In the genomic region with DNA sequence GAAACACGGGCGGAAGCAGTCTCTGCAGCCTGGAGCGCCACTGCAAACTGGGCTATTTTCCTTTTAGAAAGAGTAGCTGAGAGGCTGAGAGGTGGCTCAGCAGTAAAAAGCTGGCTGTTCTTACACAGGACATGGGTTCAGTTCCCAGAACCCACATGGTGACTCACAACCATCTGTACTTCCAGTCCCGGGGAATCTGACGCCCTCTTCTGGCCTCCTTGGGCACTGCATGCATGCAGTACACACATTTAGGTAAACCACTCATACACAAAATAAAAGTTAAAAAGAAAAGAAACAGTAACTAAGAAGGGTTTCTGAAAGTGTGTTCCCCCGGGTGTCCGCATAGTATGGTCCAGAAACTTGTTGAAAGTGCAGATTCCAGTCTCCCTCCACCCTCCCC, we compare ENCODE assay signal across 19 mouse cellular contexts.
A peak's percentile ranks its signal among the peaks of the same experiment; 100 is the strongest.
DNase-seq lines count a peak whose midpoint lies in the region; ATAC-seq and TF ChIP-seq lines count a peak whose summit lies in the region.
"Had no signal": no experiment of that assay in that cellular context is flagged by ENCODE, and none has a peak within 500 bp of the region (broad histone marks: within the 10 kb centered on the region; RNA-seq: fewer than 3 reads in every experiment).

No protein-coding gene starts in this region.

- DNase-seq in forebrain, postnatal 0 days: no peak
- DNase-seq in forebrain, embryonic 10.5 days (ENCODE audit: extremely low spot score, low spot score): no peak
- no peak for DNase-seq in layer of hippocampus, adult 2 months (ENCODE audit: low spot score in 2 of 2)
- no peak for DNase-seq in layer of hippocampus, postnatal 25 days (ENCODE audit: extremely low spot score in 1 of 2, low spot score in 1 of 2)
- no peak for DNase-seq in midbrain, postnatal 0 days (ENCODE audit: low spot score)
- DNase-seq: cerebellum, adult 11-12 months; cerebellum, postnatal 14 days; layer of hippocampus, adult 9-11 months; lung, adult 18-20 months; thymus, adult 18-20 months had no signal

- H3K4me2 ChIP-seq in forebrain, postnatal 0 days (ENCODE audit: low read depth): no peak overlapping the region
- no peak overlapping the region for H3K4me2 ChIP-seq in midbrain, postnatal 0 days (ENCODE audit: low read depth, low read length, poor library complexity, severe bottlenecking)
- H3K4me2 ChIP-seq in midbrain, embryonic 16.5 days (ENCODE audit: low read length): no peak overlapping the region
- H3K4me2 ChIP-seq: hindbrain, embryonic 15.5 days; limb, embryonic 12.5 days; midbrain, embryonic 11.5 days; neural tube, embryonic 13.5 days had no signal

- no peak for ATAC-seq in forebrain, postnatal 0 days
- no peak for ATAC-seq in midbrain, postnatal 0 days (ENCODE audit: low FRiP score)
- no peak for ATAC-seq in midbrain, embryonic 16.5 days
- ATAC-seq in cerebellum, adult (ENCODE audit: insufficient number of reproducible peaks, low FRiP score, low TSS enrichment): no peak
- ATAC-seq: forebrain, embryonic 16.5 days had no signal

- no peak overlapping the region for H3K4me3 ChIP-seq in forebrain, postnatal 0 days (ENCODE audit: low read depth, low read length)
- H3K4me3 ChIP-seq in forebrain, embryonic 10.5 days: no peak overlapping the region
- H3K4me3 ChIP-seq in layer of hippocampus, adult 2 months: no peak overlapping the region
- H3K4me3 ChIP-seq in midbrain, postnatal 0 days (ENCODE audit: low read depth, low read length): no peak overlapping the region
- no peak overlapping the region for H3K4me3 ChIP-seq in midbrain, embryonic 16.5 days (ENCODE audit: low read depth, low read length)
- no peak overlapping the region for H3K4me3 ChIP-seq in brown adipose tissue, adult 24 weeks (ENCODE audit: insufficient read depth, low read depth, low read length)
- H3K4me3 ChIP-seq: hindbrain, embryonic 15.5 days; limb, embryonic 12.5 days; neural tube, embryonic 13.5 days had no signal

- 90% methylated on average over 7 of the region's 7 CpGs for WGBS in forebrain, postnatal 0 days
- WGBS in forebrain, embryonic 10.5 days: 90% methylated on average over 7 of the region's 7 CpGs
- WGBS in midbrain, postnatal 0 days: 90% methylated on average over 7 of the region's 7 CpGs
- WGBS in midbrain, embryonic 16.5 days: 95% methylated on average over 7 of the region's 7 CpGs

- 0 out of 2 replicates have a peak, but pooled peaks have one; percentile 14 for TF ChIP-seq CTCF in forebrain, postnatal 0 days (IDR thresholded peaks at IDR 0.05; ENCODE audit: low read depth)
- TF ChIP-seq CTCF in layer of hippocampus, adult 2 months (conservative IDR thresholded peaks at IDR 0.05): peak; percentile 38
- TF ChIP-seq CTCF in midbrain, postnatal 0 days (IDR thresholded peaks at IDR 0.05): 0 out of 2 replicates have a peak, but pooled peaks have one; percentile 11

- H3K9me3 ChIP-seq in forebrain, postnatal 0 days (ENCODE audit: low read length): no peaks in the 10 kb centered on the region
- H3K9me3 ChIP-seq in forebrain, embryonic 10.5 days: no peaks in the 10 kb centered on the region
- H3K9me3 ChIP-seq in midbrain, postnatal 0 days (ENCODE audit: low read length): no peaks in the 10 kb centered on the region
- H3K9me3 ChIP-seq in midbrain, embryonic 16.5 days (replicated peaks; ENCODE audit: control insufficient read depth, low read length, poor library complexity, severe bottlenecking): no peaks in the 10 kb centered on the region
- H3K9me3 ChIP-seq: hindbrain, embryonic 15.5 days; limb, embryonic 12.5 days; neural tube, embryonic 13.5 days had no signal

- H3K27me3 ChIP-seq in forebrain, postnatal 0 days (ENCODE audit: insufficient read depth, low read length): no peaks in the 10 kb centered on the region
- H3K27me3 ChIP-seq in forebrain, embryonic 10.5 days (ENCODE audit: poor library complexity, severe bottlenecking): no peaks in the 10 kb centered on the region
- H3K27me3 ChIP-seq in midbrain, postnatal 0 days (ENCODE audit: insufficient read depth, low read length): no peaks in the 10 kb centered on the region
- no peaks in the 10 kb centered on the region for H3K27me3 ChIP-seq in midbrain, embryonic 16.5 days (ENCODE audit: control insufficient read depth, insufficient read depth, low read depth, low read length)
- H3K27me3 ChIP-seq: hindbrain, embryonic 15.5 days; neural tube, embryonic 13.5 days had no signal

- H3K9ac ChIP-seq in forebrain, postnatal 0 days: no peak overlapping the region
- no peak overlapping the region for H3K9ac ChIP-seq in midbrain, postnatal 0 days (replicated peaks; ENCODE audit: low read length, poor library complexity, severe bottlenecking)
- no peak overlapping the region for H3K9ac ChIP-seq in midbrain, embryonic 16.5 days (ENCODE audit: low read depth, low read length)
- H3K9ac ChIP-seq: hindbrain, embryonic 15.5 days; limb, embryonic 12.5 days; neural tube, embryonic 13.5 days had no signal

- no peak overlapping the region for H3K27ac ChIP-seq in forebrain, postnatal 0 days (ENCODE audit: low read depth, low read length)
- no peak overlapping the region for H3K27ac ChIP-seq in forebrain, embryonic 10.5 days
- no peak overlapping the region for H3K27ac ChIP-seq in layer of hippocampus, adult 2 months
- no peak overlapping the region for H3K27ac ChIP-seq in midbrain, postnatal 0 days (ENCODE audit: low read depth, low read length)
- H3K27ac ChIP-seq in midbrain, embryonic 16.5 days (ENCODE audit: low read length): no peak overlapping the region
- peak overlapping the region; percentile 45 for H3K27ac ChIP-seq in brown adipose tissue, adult 24 weeks (replicated peaks; ENCODE audit: low read depth, low read length)
- H3K27ac ChIP-seq: hindbrain, embryonic 15.5 days; limb, embryonic 12.5 days; macrophage; neural tube, embryonic 13.5 days had no signal

- no peaks in the 10 kb centered on the region for H3K36me3 ChIP-seq in forebrain, postnatal 0 days (ENCODE audit: insufficient read depth)
- no peaks in the 10 kb centered on the region for H3K36me3 ChIP-seq in forebrain, embryonic 10.5 days (replicated peaks)
- no peaks in the 10 kb centered on the region for H3K36me3 ChIP-seq in midbrain, postnatal 0 days (ENCODE audit: insufficient read depth, low read length)
- H3K36me3 ChIP-seq in midbrain, embryonic 16.5 days (ENCODE audit: control insufficient read depth, insufficient read depth, low read length): no peaks in the 10 kb centered on the region
- H3K36me3 ChIP-seq: hindbrain, embryonic 15.5 days; limb, embryonic 12.5 days; neural tube, embryonic 13.5 days had no signal

- H3K4me1 ChIP-seq in forebrain, postnatal 0 days (ENCODE audit: insufficient read depth): no peaks in the 10 kb centered on the region
- 0 out of 2 replicates have a peak, but pooled peaks cover 3% of the 10 kb centered on the region for H3K4me1 ChIP-seq in forebrain, embryonic 10.5 days
- H3K4me1 ChIP-seq in midbrain, postnatal 0 days (ENCODE audit: insufficient read depth, low read length): no peaks in the 10 kb centered on the region
- H3K4me1 ChIP-seq in midbrain, embryonic 16.5 days (ENCODE audit: control insufficient read depth, insufficient read depth, low read length): no peaks in the 10 kb centered on the region
- H3K4me1 ChIP-seq in brown adipose tissue, adult 24 weeks (ENCODE audit: control insufficient read depth, insufficient read depth, insufficient read length, low read length): peaks cover 3% of the 10 kb centered on the region
- H3K4me1 ChIP-seq: hindbrain, embryonic 15.5 days; limb, embryonic 12.5 days; neural tube, embryonic 13.5 days had no signal
